Mouse (Mus musculus) midbrain, embryonic 15.5 days (tissue): ENCODE results near the gene Kctd11. TPM values are rescaled to one million over a fixed set of nuclear protein-coding genes. Genes with fewer than 3 reads are reported as not detected.
"Not testable (repeated sequence)": the region's sequence is repeated elsewhere in the genome, so short reads cannot be mapped to it uniquely, and the experiment has no call there.

Source experiments
- ATAC-seq: fragments of 200-750 bp; cut with Nextera tagmentation; replicated peaks from 2 replicates; pipeline ENCODE4 v1.8.0; 2017; ENCODE audit warnings: moderate TSS enrichment
- H3K27ac ChIP-seq: fragments of 300-500 bp; sonication (generic); 2 replicates; pipeline ENCODE4 v1.5.1; 2015; ENCODE audit warnings: mild to moderate bottlenecking, inconsistent platforms
- H3K27me3 ChIP-seq: fragments of 300-500 bp; sonication (generic); replicated peaks from 2 replicates; pipeline ENCODE4 v1.6.1; 2015; ENCODE audit warnings: inconsistent platforms
- H3K36me3 ChIP-seq: fragments of 300-500 bp; sonication (generic); replicated peaks from 2 replicates; pipeline ENCODE4 v1.6.1; 2015; ENCODE audit warnings: inconsistent platforms
- H3K4me1 ChIP-seq: fragments of 300-500 bp; sonication (generic); 2 replicates; pipeline ENCODE4 v1.6.1; 2015; ENCODE audit warnings: inconsistent platforms
- H3K4me2 ChIP-seq: fragments of 300-500 bp; sonication (generic); 2 replicates; pipeline ENCODE4 v1.6.1; 2015; ENCODE audit warnings: inconsistent platforms, mild to moderate bottlenecking, moderate library complexity
- H3K4me3 ChIP-seq: fragments of 300-500 bp; sonication (generic); 2 replicates; pipeline ENCODE4 v1.5.1; 2015; ENCODE audit warnings: mild to moderate bottlenecking, inconsistent platforms
- H3K9ac ChIP-seq: fragments of 300-500 bp; sonication (generic); 2 replicates; pipeline ENCODE4 v1.6.1; 2015; ENCODE audit warnings: mild to moderate bottlenecking, inconsistent platforms
- H3K9me3 ChIP-seq: fragments of 300-500 bp; sonication (generic); 2 replicates; pipeline ENCODE4 v1.6.1; 2016; ENCODE audit warnings: inconsistent platforms
- WGBS: fragments of 180-500 bp; shearing (Covaris S2); methylation state at CpG from one replicate; pipeline ENCODE4 v1.1.7; 2015; ENCODE audit warnings: mixed read lengths; 5-methylcytosine and 5-hydroxymethylcytosine counted together
- polyA plus RNA-seq: library from polyadenylated mRNA; unstranded; fragments of >200 nt; fragmentation: Nextera tagmentation; extraction: Ambion mirVana; gene quantifications from 2 replicates; pipeline ENCODE4 v1.2.1, GENCODE M21; 2015

Kctd11 gene
- polyA plus RNA-seq, 1 experiment from 2014 or later = 1.7 TPM

DNA sequence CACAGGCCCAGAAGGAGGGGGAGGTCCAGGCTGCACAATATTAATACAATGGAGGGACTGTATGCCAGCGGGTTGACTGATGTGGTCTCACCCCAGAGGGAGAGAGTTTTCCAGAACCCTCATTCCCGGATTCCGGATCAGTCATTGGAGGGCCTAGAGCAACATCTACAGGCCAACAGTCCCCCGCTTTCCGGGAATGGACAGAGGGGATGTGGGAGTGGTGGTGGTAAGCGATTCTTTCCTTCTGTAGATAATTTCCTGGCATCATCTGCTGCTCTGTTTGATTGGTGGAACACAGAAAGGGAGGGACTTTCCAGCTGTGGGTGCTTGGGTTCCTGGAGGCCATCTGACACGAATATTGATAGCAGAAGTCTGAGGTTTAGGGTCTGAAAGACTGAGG is 5.0 kb downstream of the Kctd11 start:
- no peaks in the 10 kb centered on the region for H3K9me3 ChIP-seq
- no peak overlapping the region for H3K9ac ChIP-seq
- no peak overlapping the region for H3K4me2 ChIP-seq
- no peak overlapping the region for H3K4me3 ChIP-seq
- ATAC-seq = no peak
- peaks cover 6% of the 10 kb centered on the region for H3K27me3 ChIP-seq
- no peaks in the 10 kb centered on the region for H3K36me3 ChIP-seq
- 77% methylated on average over 7 of the region's 7 CpGs for WGBS
- no peak overlapping the region for H3K27ac ChIP-seq
- H3K4me1 ChIP-seq = peaks cover 23% of the 10 kb centered on the region

GRCm38 (mm10) chr11:69872451-69872850 is 8.8 kb downstream of the Kctd11 start:
- no peaks in the 10 kb centered on the region for H3K36me3 ChIP-seq
- H3K4me1 ChIP-seq = peaks cover 5% of the 10 kb centered on the region; the same call in 1 of the 2 replicates
- ATAC-seq = no peak
- 80% methylated on average over 4 of the region's 4 CpGs for WGBS
- no peak overlapping the region for H3K27ac ChIP-seq
- no peak overlapping the region for H3K4me3 ChIP-seq
- H3K9ac ChIP-seq = no peak overlapping the region
- no peak overlapping the region for H3K4me2 ChIP-seq
- H3K9me3 ChIP-seq = no peaks in the 10 kb centered on the region
- no peaks in the 10 kb centered on the region for H3K27me3 ChIP-seq

GRCm38 (mm10) chr11:69871822-69872221 is 9.4 kb downstream of the Kctd11 start:
- Histone ChIP-seq H3K27ac (no peak overlapping the region), H3K4me1 (no peaks in the 10 kb centered on the region), H3K9ac (no peak overlapping the region), H3K9me3 (no peaks in the 10 kb centered on the region), H3K36me3 (no peaks in the 10 kb centered on the region), H3K4me3 (no peak overlapping the region), H3K4me2 (no peak overlapping the region), H3K27me3 (no peaks in the 10 kb centered on the region)
- ATAC-seq = no peak
- 90% methylated on average over 7 of the region's 7 CpGs for WGBS

DNA sequence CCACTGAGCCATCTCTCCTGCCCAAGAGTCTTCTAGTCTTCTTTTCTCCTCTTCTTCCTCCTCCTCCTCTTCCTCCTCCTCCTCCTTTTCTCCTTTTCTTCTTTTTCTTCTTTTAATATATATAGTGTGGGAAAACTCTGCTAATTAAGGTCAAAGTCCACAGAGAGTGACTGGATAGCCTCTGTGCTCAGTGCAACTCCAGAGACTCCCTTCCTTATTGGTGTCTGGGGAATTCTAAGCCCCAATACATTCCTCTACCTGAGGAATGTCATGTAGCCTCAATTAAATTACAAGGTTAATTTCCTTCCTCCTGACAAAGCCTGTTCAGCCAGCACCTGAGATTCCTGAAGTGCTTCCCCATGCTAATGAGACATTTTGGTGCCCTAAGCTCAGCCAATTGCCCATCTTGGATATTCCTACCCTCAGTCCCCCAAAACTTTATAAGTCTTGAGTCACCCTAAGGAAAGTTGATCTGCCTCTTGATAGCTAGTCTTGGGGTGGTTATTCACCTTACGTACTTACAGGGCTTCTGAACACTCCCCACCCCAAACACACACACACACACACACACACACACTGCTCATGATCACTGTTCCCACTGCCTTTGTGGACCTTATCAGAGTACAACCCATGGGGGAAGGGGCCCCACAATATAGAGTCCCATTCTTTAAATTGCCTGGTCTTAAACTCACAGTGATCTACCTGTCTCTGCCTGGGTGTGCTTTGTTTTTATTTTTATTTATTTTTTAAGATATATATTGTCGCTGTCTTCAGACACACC is 10.7 kb downstream of the Kctd11 start:
- H3K4me1 ChIP-seq = no peaks in the 10 kb centered on the region
- no peak overlapping the region for H3K27ac ChIP-seq
- no peak overlapping the region for H3K4me3 ChIP-seq
- ATAC-seq = no peak
- no peak overlapping the region for H3K4me2 ChIP-seq
- H3K36me3 ChIP-seq = no peaks in the 10 kb centered on the region
- WGBS = 99% methylated on average over 2 of the region's 2 CpGs
- H3K27me3 ChIP-seq = no peaks in the 10 kb centered on the region
- no peak overlapping the region for H3K9ac ChIP-seq
- H3K9me3 ChIP-seq = no peaks in the 10 kb centered on the region

- H3K27me3 ChIP-seq = no peaks in the 10 kb centered on the region
- no peaks in the 10 kb centered on the region for H3K9me3 ChIP-seq
- no peak overlapping the region for H3K9ac ChIP-seq
- H3K4me3 ChIP-seq = no peak overlapping the region
- no peaks in the 10 kb centered on the region for H3K36me3 ChIP-seq
- H3K4me1 ChIP-seq = no peaks in the 10 kb centered on the region
- H3K27ac ChIP-seq = no peak overlapping the region
- no peak for ATAC-seq
- WGBS = 74% methylated on average over 9 of the region's 9 CpGs
- no peak overlapping the region for H3K4me2 ChIP-seq
Measured at GRCm38 (mm10) chr11:69867335-69867734, 13.9 kb downstream of the Kctd11 start.

DNA sequence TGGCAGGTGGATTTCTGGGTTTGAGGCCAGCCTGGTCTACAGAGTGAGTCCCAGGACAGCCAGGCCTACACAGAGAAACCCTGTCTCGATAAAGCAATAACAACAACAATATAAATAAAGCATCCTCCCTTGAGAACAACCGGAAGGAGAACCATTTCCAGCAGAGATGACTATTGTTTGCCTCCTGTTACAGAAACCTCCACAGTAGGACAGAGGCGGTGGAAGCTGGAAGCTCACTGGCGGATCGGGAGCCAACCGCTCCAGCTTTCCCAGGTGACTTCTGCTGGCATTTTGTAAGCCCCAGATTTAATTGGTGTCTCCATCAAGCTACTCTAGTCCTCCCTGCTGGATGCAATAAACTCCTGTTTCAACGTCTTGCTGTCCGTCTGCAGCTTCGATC is 15.6 kb downstream of the Kctd11 start:
- H3K9me3 ChIP-seq = no peaks in the 10 kb centered on the region
- ATAC-seq = no peak
- 76% methylated on average over 9 of the region's 9 CpGs for WGBS

GRCm38 (mm10) chr11:69864138-69864860 is 16.9 kb downstream of the Kctd11 start:
- ATAC-seq = no peak
- Histone ChIP-seq H3K27me3 (peaks cover 2% of the 10 kb centered on the region; the same call in 1 of the 2 replicates), H3K9me3 (no peaks in the 10 kb centered on the region), H3K4me1 (no peaks in the 10 kb centered on the region), H3K4me2 (no peak overlapping the region), H3K4me3 (no peak overlapping the region), H3K36me3 (no peaks in the 10 kb centered on the region), H3K27ac (no peak overlapping the region), H3K9ac (no peak overlapping the region)
- 53% methylated on average over 8 of the region's 8 CpGs for WGBS

More for the DNA sequence above, 15.6 kb downstream of the Kctd11 start:
- Histone ChIP-seq H3K36me3 (no peaks in the 10 kb centered on the region), H3K4me2 (no peak overlapping the region), H3K4me3 (no peak overlapping the region), H3K4me1 (no peaks in the 10 kb centered on the region), H3K27ac (no peak overlapping the region), H3K27me3 (no peaks in the 10 kb centered on the region), H3K9ac (no peak overlapping the region)

DNA sequence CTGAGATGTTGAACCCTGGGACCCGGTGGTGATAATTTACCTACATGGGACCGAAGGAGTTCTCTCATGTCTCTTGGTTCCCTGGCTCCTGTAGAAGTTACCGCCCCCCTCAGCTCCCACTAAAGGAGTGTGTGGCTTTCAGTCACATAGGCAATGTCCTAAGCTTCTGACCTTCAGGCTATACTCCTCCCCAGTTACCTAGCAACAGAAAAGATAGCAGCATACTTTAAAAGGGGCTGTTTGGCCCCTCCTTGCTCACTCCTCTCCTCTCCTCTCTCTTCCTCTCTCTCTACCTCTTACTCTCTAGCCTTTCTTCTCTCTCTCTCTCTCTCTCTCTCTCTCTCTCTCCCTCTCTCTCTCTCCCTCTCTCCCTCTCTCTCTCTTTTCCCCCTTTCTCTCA is 17.5 kb downstream of the Kctd11 start:
- ATAC-seq = not testable (repeated sequence)
- 87% methylated on average over 3 of the region's 3 CpGs for WGBS

DNA sequence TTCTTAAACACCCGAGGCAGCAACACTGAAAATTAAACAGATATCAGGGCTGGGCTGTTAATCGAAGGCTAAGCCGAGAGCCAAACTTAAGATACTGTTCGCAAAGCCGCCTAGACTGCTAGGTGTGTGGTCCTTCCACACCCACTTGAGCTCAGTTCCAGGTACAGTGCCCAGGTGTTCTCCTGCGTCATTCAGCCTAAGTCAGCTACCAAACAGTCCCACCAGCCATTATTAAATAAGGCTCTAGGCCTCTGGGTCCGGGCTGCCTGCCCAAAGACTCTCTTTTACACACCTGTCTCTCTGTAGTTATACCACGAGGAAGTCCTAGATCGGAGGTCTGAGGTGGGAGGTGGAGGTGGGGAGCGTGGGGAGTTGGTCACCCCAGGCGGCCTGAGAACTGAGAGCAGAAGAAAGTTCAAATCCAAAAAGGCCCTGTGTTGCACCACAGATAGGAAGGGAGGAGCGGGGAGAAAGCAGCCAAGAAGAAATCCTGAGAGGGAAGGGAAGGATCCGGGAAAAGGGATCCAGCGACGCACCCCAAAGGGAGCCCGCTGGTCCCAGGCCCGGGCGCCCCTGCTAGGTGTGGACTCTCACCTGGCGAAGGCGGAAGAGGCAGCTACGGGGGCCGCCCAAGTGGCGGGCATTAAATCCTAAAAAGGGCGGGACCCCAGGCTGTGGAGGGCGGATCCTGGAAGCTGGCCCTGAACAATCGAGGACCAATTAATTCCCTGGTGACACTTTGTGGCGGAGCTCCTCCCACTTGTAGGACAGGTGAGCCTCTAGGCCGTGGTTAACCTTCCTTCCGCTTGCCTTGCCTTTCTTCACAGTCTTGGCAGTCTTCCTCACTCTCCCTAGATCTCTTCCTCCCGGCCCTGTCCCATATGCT is 22.9 kb downstream of the Kctd11 start, which contains the start of gene Tnk1:
TSS of gene Tnk1 (minus strand) at position 618 of the 886 bp plus-strand sequence.
- Histone ChIP-seq H3K4me1 (no peaks in the 10 kb centered on the region; the same call in 1 of the 2 replicates), H3K27me3 (peaks cover 12% of the 10 kb centered on the region; the same call in 1 of the 2 replicates), H3K9me3 (no peaks in the 10 kb centered on the region), H3K27ac (no peak within 1 kb of the TSS), H3K4me3 (no peak within 1 kb of the TSS), H3K9ac (no peak within 1 kb of the TSS), H3K36me3 (no peaks in the 10 kb centered on the region), H3K4me2 (no peak within 1 kb of the TSS)
- no peak for ATAC-seq
- 22% methylated on average over 30 of the region's 30 CpGs for WGBS

More for the DNA sequence above, 17.5 kb downstream of the Kctd11 start:
- not testable (repeated sequence) for H3K9ac ChIP-seq, H3K4me1 ChIP-seq, H3K36me3 ChIP-seq, H3K27ac ChIP-seq, H3K4me2 ChIP-seq, H3K4me3 ChIP-seq, H3K9me3 ChIP-seq, H3K27me3 ChIP-seq

DNA sequence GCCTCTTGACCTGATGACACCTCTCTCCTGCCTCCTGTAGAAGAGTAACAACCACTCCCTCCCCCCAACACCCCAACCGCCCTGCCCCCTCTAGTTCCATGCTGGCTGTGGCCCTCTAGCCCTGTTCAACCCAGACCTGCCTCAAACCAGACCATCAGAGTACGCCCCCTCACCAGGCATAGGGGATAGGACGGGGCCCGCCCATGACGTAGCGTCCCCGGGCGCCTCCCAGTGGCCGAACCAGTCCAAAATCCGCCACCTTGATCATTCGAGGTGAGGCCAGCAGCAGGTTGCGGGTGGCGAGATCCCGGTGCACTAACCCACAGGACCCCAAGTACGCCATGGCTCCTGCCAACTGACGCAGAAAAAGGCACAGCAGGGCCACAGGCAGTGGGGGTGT is 25.9 kb downstream of the Kctd11 start:
- H3K36me3 ChIP-seq = peaks cover 12% of the 10 kb centered on the region; the same call in 1 of the 2 replicates
- peaks cover 3% of the 10 kb centered on the region; the same call in 1 of the 2 replicates for H3K4me1 ChIP-seq
- H3K27me3 ChIP-seq = peaks cover 12% of the 10 kb centered on the region; the same call in 1 of the 2 replicates
- ATAC-seq = no peak
- H3K9me3 ChIP-seq = no peaks in the 10 kb centered on the region
- H3K4me2 ChIP-seq = no peak overlapping the region
- 15% methylated on average over 16 of the region's 16 CpGs for WGBS
- no peak overlapping the region for H3K9ac ChIP-seq
- H3K27ac ChIP-seq = no peak overlapping the region
- H3K4me3 ChIP-seq = no peak overlapping the region

- peaks cover 4% of the 10 kb centered on the region; the same call in 1 of the 2 replicates for H3K4me1 ChIP-seq
- H3K36me3 ChIP-seq = peaks cover 13% of the 10 kb centered on the region; the same call in 1 of the 2 replicates
- H3K27me3 ChIP-seq = peaks cover 12% of the 10 kb centered on the region; the same call in 1 of the 2 replicates
- no peaks in the 10 kb centered on the region for H3K9me3 ChIP-seq
- 88% methylated on average over 10 of the region's 10 CpGs for WGBS
- ATAC-seq = no peak
- H3K4me2 ChIP-seq = no peak overlapping the region
- H3K27ac ChIP-seq = no peak overlapping the region
- no peak overlapping the region for H3K9ac ChIP-seq
- no peak overlapping the region for H3K4me3 ChIP-seq
Measured at GRCm38 (mm10) chr11:69854680-69855079, 26.5 kb downstream of the Kctd11 start.

- Histone ChIP-seq H3K9me3 (no peaks in the 10 kb centered on the region), H3K4me2 (no peak overlapping the region), H3K4me1 (peaks cover 4% of the 10 kb centered on the region; the same call in 1 of the 2 replicates), H3K36me3 (peaks cover 13% of the 10 kb centered on the region; the same call in 1 of the 2 replicates), H3K27ac (no peak overlapping the region), H3K27me3 (peaks cover 8% of the 10 kb centered on the region; the same call in 1 of the 2 replicates), H3K9ac (no peak overlapping the region), H3K4me3 (no peak overlapping the region)
- WGBS = 71% methylated on average over 7 of the region's 7 CpGs
- no peak for ATAC-seq
Measured at GRCm38 (mm10) chr11:69853994-69854393, 27.2 kb downstream of the Kctd11 start.
